Mouse (Mus musculus) limb, embryonic 14.5 days (tissue): ENCODE data around the gene Zfp422. TPM values are rescaled to one million over a fixed set of nuclear protein-coding genes. Genes with fewer than 3 reads are reported as not detected.

Source experiments
- ATAC-seq: fragments of 200-750 bp; cut with Nextera tagmentation; 2 replicates; pipeline ENCODE4 v1.8.0; 2017; ENCODE audit warnings: low read depth, moderate number of reproducible peaks, moderate TSS enrichment; ENCODE audit not compliant: low FRiP score
- DNase-seq: peaks from one replicate; pipeline ENCODE4 v3.0.0-alpha.2; 2015; ENCODE audit warnings: low spot score
- H3K27ac ChIP-seq: fragments of 300-500 bp; sonication (generic); replicated peaks from 2 replicates; pipeline ENCODE4 v1.5.1; 2014; ENCODE audit warnings: low read depth, mild to moderate bottlenecking, low read length, moderate library complexity, mixed read lengths
- H3K27me3 ChIP-seq: fragments of 300-500 bp; sonication (generic); 2 replicates; pipeline ENCODE4 v1.6.1; 2014; ENCODE audit warnings: low read length, mixed read lengths; ENCODE audit not compliant: control insufficient read depth, insufficient read depth
- H3K36me3 ChIP-seq: fragments of 300-500 bp; sonication (generic); 2 replicates; pipeline ENCODE4 v1.6.1; 2014; ENCODE audit warnings: mild to moderate bottlenecking, low read length, moderate library complexity, mixed read lengths; ENCODE audit not compliant: control insufficient read depth, insufficient read depth
- H3K4me1 ChIP-seq: fragments of 300-500 bp; sonication (generic); 2 replicates; pipeline ENCODE4 v1.6.1; 2014; ENCODE audit warnings: antibody characterized with exemption, low read length, mixed read lengths; ENCODE audit not compliant: control insufficient read depth, insufficient read depth
- H3K4me2 ChIP-seq: fragments of 300-500 bp; sonication (generic); replicated peaks from 2 replicates; pipeline ENCODE4 v1.6.1; 2014; ENCODE audit warnings: low read depth, mild to moderate bottlenecking, low read length, moderate library complexity; ENCODE audit not compliant: severe bottlenecking
- H3K4me3 ChIP-seq: fragments of 300-500 bp; sonication (generic); replicated peaks from 2 replicates; pipeline ENCODE4 v1.5.1; 2014; ENCODE audit warnings: low read length
- H3K9ac ChIP-seq: fragments of 300-500 bp; sonication (generic); 2 replicates; pipeline ENCODE4 v1.6.1; 2014; ENCODE audit warnings: mild to moderate bottlenecking, low read depth, low read length, moderate library complexity; ENCODE audit not compliant: severe bottlenecking
- H3K9me3 ChIP-seq: fragments of 300-500 bp; sonication (generic); 2 replicates; pipeline ENCODE4 v1.6.1; 2016; ENCODE audit warnings: low read length; ENCODE audit not compliant: control insufficient read depth
- POLR2A ChIP-seq: fragments of 200-500 bp; IDR thresholded peaks from 2 replicates; pipeline ENCODE4 v1.8.0; 2012; ENCODE audit warnings: inconsistent platforms, mild to moderate bottlenecking, moderate library complexity, borderline replicate concordance; ENCODE audit not compliant: insufficient read depth, insufficient read length; ENCODE audit errors: extremely low read depth
- WGBS: fragments of 180-500 bp; shearing (Covaris S2); extraction: QIAGEN DNeasy Blood & Tissue Kit; methylation state at CpG from one replicate; pipeline ENCODE4 v1.1.7; 2014; 5-methylcytosine and 5-hydroxymethylcytosine counted together
- polyA plus RNA-seq, 2 experiments: library from polyadenylated mRNA; depleted of rRNA in 1 of 2; stranded (reverse) in 1 of 2; unstranded in 1 of 2; fragments of >200 nt; fragmentation: Nextera tagmentation in 1 of 2; extraction: Ambion mirVana in 1 of 2; gene quantifications; 2 replicates each; pipeline versions ENCODE4 v1.2.1 to v1.2.3; 2012 to 2014

Zfp422 gene
- polyA plus RNA-seq, 2 experiments, result 109 to 166 TPM

DNA sequence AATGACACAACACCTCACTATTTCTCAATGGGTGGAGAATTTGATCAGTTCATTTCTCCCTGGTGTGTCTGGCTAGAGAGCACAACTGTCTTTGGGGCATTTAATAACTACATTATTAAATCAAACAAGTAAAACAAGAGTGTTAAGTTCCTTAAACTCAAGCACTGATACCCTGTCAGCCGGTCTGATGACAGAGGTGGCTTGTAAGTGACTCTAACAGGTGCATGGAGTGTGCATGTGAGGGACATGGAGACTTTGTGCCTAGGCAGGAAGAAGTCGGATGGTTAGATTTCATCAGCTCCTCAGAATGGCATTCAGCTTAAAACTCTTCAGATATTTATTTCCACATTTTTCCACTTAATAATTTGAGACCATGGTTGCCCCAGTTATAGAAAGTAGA is 34.6 kb upstream of the Zfp422 start:
- WGBS, result 77% methylated on average over 2 of the region's 2 CpGs
- Histone ChIP-seq H3K36me3 (no peaks in the 10 kb centered on the region), H3K27me3 (no peaks in the 10 kb centered on the region), H3K27ac (no peak overlapping the region), H3K9ac (no peak overlapping the region), H3K9me3 (no peaks in the 10 kb centered on the region), H3K4me3 (no peak overlapping the region), H3K4me1 (no peaks in the 10 kb centered on the region), H3K4me2 (no peak overlapping the region)
- TF ChIP-seq POLR2A, result no peak
- DNase-seq (no peak), ATAC-seq (no peak)

DNA sequence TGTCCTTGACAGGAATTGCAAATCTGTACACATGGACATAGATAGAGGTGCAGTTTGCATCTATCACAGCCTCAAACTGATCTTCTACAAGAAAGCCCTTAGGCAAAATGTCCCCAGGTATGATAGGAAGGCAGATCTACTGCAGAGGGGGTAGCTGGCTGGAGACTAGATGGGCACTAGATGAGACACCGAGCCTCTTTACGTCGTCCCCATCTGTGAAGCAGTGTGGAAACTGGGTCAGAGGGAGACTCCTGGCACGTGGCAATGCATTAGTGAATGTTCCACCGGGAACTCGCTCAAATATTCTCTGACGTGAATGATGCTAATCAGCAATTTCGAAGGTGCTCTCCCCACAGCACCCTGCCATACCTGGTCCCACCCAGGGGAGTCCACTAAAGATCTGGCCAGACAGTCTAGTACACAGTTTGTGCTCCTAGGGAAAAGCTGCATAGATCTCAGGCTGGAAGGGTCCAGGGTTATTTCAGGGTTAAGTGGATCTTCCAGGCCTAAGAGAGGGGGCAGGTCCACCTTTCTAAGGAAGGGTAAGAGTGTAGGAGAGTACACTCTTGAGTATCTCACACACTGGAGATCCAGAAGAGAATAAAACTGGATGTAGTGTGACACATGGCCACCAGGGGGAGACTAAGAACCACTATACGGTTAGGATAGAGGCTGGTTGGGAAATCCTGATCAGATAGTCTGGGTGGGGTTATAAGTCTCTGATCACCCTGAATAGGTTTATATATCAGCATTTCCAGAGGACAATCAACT is 25.1 kb upstream of the Zfp422 start:
- no peak overlapping the region for H3K4me2 ChIP-seq
- no peak for TF ChIP-seq POLR2A
- no peak overlapping the region for H3K27ac ChIP-seq
- ATAC-seq (peak; percentile 66), DNase-seq (peak; percentile 89)
- 62% methylated on average over 9 of the region's 9 CpGs for WGBS
- no peak overlapping the region for H3K9ac ChIP-seq
- no peaks in the 10 kb centered on the region for H3K9me3 ChIP-seq
- 0 out of 2 replicates have a peak, but pooled peaks cover 6% of the 10 kb centered on the region for H3K4me1 ChIP-seq
- no peaks in the 10 kb centered on the region for H3K36me3 ChIP-seq
- no peaks in the 10 kb centered on the region for H3K27me3 ChIP-seq
- H3K4me3 ChIP-seq, result no peak overlapping the region

DNA sequence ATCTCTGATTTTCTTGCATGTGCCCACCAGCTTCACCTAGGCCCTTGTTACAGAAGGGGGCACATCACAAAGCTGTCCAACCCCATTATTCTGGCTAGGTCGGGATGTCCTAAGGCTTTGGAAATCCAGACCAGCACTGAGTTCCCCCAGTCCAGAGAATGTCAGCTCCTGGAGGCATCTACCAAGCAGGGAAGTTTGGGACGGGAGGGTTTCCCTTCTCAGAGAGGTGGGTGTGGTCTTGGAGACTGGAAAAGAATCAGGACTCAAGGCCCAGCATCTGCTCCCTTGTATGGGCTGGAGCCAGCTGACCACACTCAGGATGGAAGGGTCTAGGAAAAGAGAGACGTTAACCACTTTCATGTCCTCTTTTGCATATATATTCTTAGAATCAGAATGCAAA is 24.4 kb upstream of the Zfp422 start:
- H3K27ac ChIP-seq, result no peak overlapping the region
- 0 out of 2 replicates have a peak, but pooled peaks cover 6% of the 10 kb centered on the region for H3K4me1 ChIP-seq
- H3K9me3 ChIP-seq, result no peaks in the 10 kb centered on the region
- H3K4me2 ChIP-seq, result no peak overlapping the region
- H3K4me3 ChIP-seq, result no peak overlapping the region
- ATAC-seq (no peak), DNase-seq (no peak)
- no peaks in the 10 kb centered on the region for H3K36me3 ChIP-seq
- no peaks in the 10 kb centered on the region for H3K27me3 ChIP-seq
- WGBS, result 75% methylated on average over 3 of the region's 3 CpGs
- no peak for TF ChIP-seq POLR2A
- H3K9ac ChIP-seq, result no peak overlapping the region

DNA sequence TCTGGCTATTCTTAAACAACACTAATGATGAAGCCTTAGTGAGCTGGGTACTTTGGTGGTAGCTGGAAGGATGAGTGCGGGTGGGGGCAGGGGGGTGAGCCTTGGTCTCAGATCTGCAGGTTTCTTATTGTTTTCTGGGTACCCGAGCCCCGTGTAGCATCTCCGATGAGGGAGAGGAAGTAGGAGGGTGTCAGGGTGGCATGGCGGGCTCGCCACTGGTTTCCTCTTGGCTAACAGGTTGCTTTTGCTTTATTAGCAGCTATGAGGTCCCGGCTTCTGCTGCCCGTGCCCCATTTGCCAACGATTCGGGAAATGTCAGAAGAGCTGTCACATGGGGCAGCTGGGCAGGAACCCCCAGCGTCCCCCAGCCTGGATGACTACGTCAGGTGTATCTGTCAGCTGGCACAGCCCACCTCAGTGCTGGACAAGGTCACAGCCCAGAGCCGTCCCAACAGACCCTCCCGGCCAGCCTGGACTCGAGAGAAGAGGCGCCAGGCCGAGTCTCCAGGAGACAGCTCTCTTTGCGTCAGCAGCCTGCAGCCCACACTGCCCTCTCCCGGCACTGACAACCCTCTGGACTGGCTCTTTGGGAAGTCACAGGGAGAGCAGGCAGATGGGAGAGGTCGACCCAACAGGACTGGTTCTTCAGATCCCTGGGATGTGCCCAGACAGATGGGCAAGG is 22.8 kb upstream of the Zfp422 start:
- H3K36me3 ChIP-seq, result no peaks in the 10 kb centered on the region
- TF ChIP-seq POLR2A, result no peak
- H3K4me3 ChIP-seq, result 0 out of 2 replicates have a peak overlapping the region, but pooled peaks have one; percentile 4
- 0 out of 2 replicates have a peak, but pooled peaks cover 6% of the 10 kb centered on the region for H3K4me1 ChIP-seq
- no peak for ATAC-seq
- no peaks in the 10 kb centered on the region for H3K9me3 ChIP-seq
- 77% methylated on average over 20 of the region's 20 CpGs for WGBS
- H3K9ac ChIP-seq, result no peak overlapping the region
- no peak overlapping the region for H3K4me2 ChIP-seq
- H3K27me3 ChIP-seq, result no peaks in the 10 kb centered on the region
- H3K27ac ChIP-seq, result no peak overlapping the region
- DNase-seq, result no peak

DNA sequence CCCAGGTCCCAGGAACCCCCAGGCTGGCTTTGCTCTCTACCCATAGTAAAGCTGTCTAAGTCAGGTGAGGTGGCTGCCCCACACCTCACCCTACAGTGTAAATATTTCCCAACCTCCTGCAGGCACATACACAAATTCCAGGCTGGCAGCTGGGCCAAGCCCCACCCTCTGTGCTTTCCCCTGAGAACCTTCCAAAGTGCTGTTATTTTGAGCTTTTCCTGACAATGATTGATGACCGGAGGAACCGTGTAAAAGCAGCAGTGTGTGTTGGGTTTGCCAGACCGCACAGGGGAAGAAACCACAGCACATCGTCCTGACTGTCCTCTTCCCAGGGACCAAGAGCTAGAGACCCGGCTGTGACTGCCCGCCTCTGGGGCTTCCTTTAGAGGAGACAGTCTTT is 21.6 kb upstream of the Zfp422 start, which contains the start of gene Depp1:
Depp1 (plus strand) TSS at position 204 of the 400 bp plus-strand sequence.
- TF ChIP-seq POLR2A, result no peak
- ATAC-seq, result peak; percentile 60; the same call in 1 of the 2 replicates
- Histone ChIP-seq H3K4me2 (no peak within 1 kb of the TSS), H3K4me1 (0 out of 2 replicates have a peak, but pooled peaks cover 6% of the 10 kb centered on the region), H3K36me3 (no peaks in the 10 kb centered on the region), H3K27ac (no peak within 1 kb of the TSS), H3K9me3 (no peaks in the 10 kb centered on the region), H3K4me3 (0 out of 2 replicates have a peak within 1 kb of the TSS, but pooled peaks have one; percentile 4), H3K27me3 (no peaks in the 10 kb centered on the region), H3K9ac (no peak within 1 kb of the TSS)
- 32% methylated on average over 5 of the region's 6 CpGs for WGBS
- DNase-seq, result peak; percentile 51
